Mouse (Mus musculus) stomach, embryonic 14.5 days (tissue): Measurements from ENCODE around the gene Zdhhc16. TPM values are rescaled to one million over a fixed set of nuclear protein-coding genes. Genes with fewer than 3 reads are reported as not detected.

Experiments used
- ATAC-seq: fragments of 200-750 bp; cut with Nextera tagmentation; 2 replicates; pipeline ENCODE4 v1.8.0; 2017; ENCODE audit warnings: low read depth, moderate TSS enrichment; ENCODE audit not compliant: insufficient number of reproducible peaks, insufficient read depth, low FRiP score
- H3K27ac ChIP-seq: fragments of 300-500 bp; sonication (generic); 2 replicates; pipeline ENCODE4 v1.5.1; 2014; ENCODE audit warnings: mild to moderate bottlenecking, low read length, moderate library complexity, mixed read lengths
- H3K27me3 ChIP-seq: fragments of 300-500 bp; sonication (generic); 2 replicates; pipeline ENCODE4 v1.6.1; 2014; ENCODE audit warnings: low read length, control low read depth, mixed read lengths; ENCODE audit not compliant: control insufficient read depth, insufficient read depth
- H3K36me3 ChIP-seq: fragments of 300-500 bp; sonication (generic); 2 replicates; pipeline ENCODE4 v1.6.1; 2014; ENCODE audit warnings: mild to moderate bottlenecking, control low read depth, low read length, moderate library complexity, mixed read lengths; ENCODE audit not compliant: control insufficient read depth, insufficient read depth
- H3K4me1 ChIP-seq: fragments of 300-500 bp; sonication (generic); 2 replicates; pipeline ENCODE4 v1.6.1; 2014; ENCODE audit warnings: low read length, control low read depth, mixed read lengths; ENCODE audit not compliant: control insufficient read depth, insufficient read depth
- H3K4me2 ChIP-seq: fragments of 300-500 bp; sonication (generic); replicated peaks from 2 replicates; pipeline ENCODE4 v1.6.1; 2014; ENCODE audit warnings: low read depth, low read length, control low read depth
- H3K4me3 ChIP-seq: fragments of 300-500 bp; sonication (generic); 2 replicates; pipeline ENCODE4 v1.5.1; 2014; ENCODE audit warnings: low read depth, low read length, control low read depth
- H3K9ac ChIP-seq: fragments of 300-500 bp; sonication (generic); replicated peaks from 2 replicates; pipeline ENCODE4 v1.6.1; 2014; ENCODE audit warnings: low read depth, mild to moderate bottlenecking, control low read depth, low read length, moderate library complexity, mixed read lengths
- H3K9me3 ChIP-seq: fragments of 300-500 bp; sonication (generic); 2 replicates; pipeline ENCODE4 v1.6.1; 2016; ENCODE audit warnings: low read depth, low read length, control low read depth; ENCODE audit not compliant: control insufficient read depth
- WGBS: fragments of 180-500 bp; shearing (Covaris S2); extraction: QIAGEN DNeasy Blood & Tissue Kit; methylation state at CpG from one replicate; pipeline ENCODE4 v1.1.7; 2014; 5-methylcytosine and 5-hydroxymethylcytosine counted together
- polyA plus RNA-seq: library from polyadenylated mRNA; unstranded; fragments of >200 nt; fragmentation: Nextera tagmentation; extraction: Ambion mirVana; gene quantifications from 2 replicates; pipeline ENCODE4 v1.2.1, GENCODE M21; 2014

Gene Zdhhc16
- polyA plus RNA-seq, 1 experiment from 2014 or later = 65.8 TPM

DNA sequence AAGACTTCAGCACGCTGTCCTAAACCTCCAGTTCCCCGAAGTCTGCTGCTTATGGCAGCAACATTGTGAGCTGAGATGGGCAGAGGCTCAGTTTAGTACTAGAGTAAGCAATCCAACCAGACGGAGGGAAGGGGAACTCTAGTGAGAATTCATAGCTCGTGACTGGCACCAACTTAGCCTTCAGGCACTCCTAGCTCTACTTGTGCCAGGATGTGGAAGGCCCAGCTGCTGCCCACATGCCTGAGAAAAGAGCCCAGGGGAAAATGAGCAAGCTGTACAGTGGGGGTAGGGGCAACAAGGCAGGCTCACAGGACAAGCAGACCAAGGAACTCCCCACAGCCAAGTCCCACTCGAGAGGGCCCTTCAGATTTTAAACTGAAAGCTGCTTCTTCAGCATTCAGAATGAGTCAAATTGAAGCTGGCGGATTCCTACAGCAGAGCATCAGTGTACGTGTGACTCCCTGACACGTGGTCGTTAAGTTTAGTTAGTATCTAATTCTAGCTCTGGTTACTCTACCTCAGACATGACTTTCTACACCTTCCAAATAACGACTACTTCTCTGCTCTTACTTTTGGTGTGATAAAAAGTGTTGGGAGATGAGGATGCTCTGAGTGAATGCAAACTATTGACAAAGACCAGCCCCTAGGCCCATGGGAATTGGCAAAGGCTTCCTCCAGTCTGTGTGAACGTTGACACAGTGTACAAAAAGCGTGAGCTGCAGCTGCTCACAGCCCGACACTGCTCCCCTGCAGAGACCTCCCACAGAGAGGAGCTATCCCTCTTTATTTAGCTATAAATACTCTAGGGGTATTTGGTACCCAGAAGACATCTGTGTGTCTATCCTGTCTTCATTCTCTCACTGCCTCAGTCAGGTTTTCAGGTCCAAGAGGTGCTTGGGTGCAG, 40.9 kb downstream of the Zdhhc16 start:
- H3K9me3 ChIP-seq = no peaks in the 10 kb centered on the region
- H3K9ac ChIP-seq = 0 out of 2 replicates have a peak overlapping the region, but pooled peaks have one; percentile 3
- WGBS = 69% methylated on average over 13 of the region's 13 CpGs
- no peak overlapping the region for H3K4me2 ChIP-seq
- H3K36me3 ChIP-seq = peaks cover 2% of the 10 kb centered on the region; the same call in 1 of the 2 replicates
- H3K4me3 ChIP-seq = no peak overlapping the region
- H3K27me3 ChIP-seq = no peaks in the 10 kb centered on the region
- ATAC-seq = no peak
- no peak overlapping the region; the same call in 1 of the 2 replicates for H3K27ac ChIP-seq
- H3K4me1 ChIP-seq = no peaks in the 10 kb centered on the region

DNA sequence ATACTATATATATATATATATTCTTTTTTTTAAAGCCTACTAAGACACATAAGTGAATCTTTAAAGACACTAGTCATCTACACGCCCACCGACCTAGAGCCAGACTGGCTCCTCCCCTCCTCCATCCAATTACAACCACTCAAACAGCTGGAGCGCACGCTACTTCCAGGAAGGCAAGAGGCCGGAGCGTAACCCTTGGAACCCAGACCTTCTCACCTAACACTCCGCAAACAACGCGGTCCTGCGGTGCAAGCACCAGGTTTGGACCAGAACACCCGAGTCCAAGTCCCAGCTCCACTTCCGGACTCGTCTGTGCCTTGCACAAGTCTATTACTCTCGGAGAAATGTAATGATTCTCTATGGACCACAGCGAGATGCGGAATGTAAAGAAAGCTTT, 47.1 kb downstream of the Zdhhc16 start:
- peak overlapping the region; percentile 18; the same call in 1 of the 2 replicates for H3K9ac ChIP-seq
- H3K27ac ChIP-seq = peak overlapping the region; percentile 83
- H3K4me1 ChIP-seq = peaks cover 5% of the 10 kb centered on the region; the same call in 1 of the 2 replicates
- no peaks in the 10 kb centered on the region for H3K9me3 ChIP-seq
- H3K36me3 ChIP-seq = no peaks in the 10 kb centered on the region
- WGBS = 0% methylated on average over 16 of the region's 16 CpGs
- peak overlapping the region; percentile 60 for H3K4me2 ChIP-seq
- peak overlapping the region; percentile 83 for H3K4me3 ChIP-seq
- H3K27me3 ChIP-seq = no peaks in the 10 kb centered on the region
- ATAC-seq = peak; percentile 1; the same call in 1 of the 2 replicates

DNA sequence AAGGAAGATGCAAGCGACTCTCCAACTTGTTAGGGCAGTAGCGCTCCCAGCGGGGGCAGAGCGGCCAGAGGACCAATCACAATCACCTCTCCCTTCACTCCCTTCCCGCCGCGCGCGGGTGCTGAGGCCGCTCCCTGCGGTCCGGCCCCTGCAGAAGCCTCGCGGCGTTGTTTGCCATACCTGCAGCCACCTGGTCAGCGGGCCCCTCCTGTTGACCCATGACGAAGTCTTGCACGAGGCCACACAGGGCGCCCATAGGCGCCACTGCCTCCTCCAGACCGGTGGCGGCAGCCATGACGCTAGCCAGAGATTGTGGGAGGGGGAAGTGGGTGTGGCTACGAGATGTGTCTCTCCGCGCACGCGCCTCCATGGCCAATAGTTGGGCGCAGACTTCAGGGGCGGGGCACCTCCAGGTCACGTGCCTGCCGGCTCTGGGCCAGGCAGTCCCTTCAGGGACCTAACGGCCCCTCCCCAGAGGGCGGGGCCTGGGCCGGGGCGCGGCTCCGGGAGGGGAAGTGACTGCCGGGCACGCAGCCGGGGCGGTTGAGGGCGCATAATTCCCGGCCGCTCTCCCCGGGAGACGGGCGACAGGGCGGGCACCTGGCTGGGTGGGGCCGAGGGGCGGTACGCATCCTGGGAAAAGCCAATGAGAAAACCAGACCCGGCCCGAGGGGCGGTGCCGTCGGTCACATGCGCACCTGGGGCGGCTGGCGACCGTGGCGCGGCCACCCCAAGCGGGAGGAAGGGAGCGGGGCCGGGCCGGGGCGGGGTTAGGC, 47.7 kb downstream of the Zdhhc16 start, which contains the start of gene Mms19:
Mms19 (minus strand) TSS at position 339 of the 776 bp plus-strand sequence.
- Histone ChIP-seq H3K27me3 (no peaks in the 10 kb centered on the region), H3K9me3 (no peaks in the 10 kb centered on the region), H3K36me3 (no peaks in the 10 kb centered on the region), H3K27ac (peak within 1 kb of the TSS; percentile 83), H3K9ac (peak within 1 kb of the TSS; percentile 83), H3K4me1 (peaks cover 5% of the 10 kb centered on the region; the same call in 1 of the 2 replicates), H3K4me3 (peak within 1 kb of the TSS; percentile 83), H3K4me2 (peak within 1 kb of the TSS; percentile 67)
- ATAC-seq = peak; percentile 95
- WGBS = under 1% methylated on average over 67 of the region's 68 CpGs

DNA sequence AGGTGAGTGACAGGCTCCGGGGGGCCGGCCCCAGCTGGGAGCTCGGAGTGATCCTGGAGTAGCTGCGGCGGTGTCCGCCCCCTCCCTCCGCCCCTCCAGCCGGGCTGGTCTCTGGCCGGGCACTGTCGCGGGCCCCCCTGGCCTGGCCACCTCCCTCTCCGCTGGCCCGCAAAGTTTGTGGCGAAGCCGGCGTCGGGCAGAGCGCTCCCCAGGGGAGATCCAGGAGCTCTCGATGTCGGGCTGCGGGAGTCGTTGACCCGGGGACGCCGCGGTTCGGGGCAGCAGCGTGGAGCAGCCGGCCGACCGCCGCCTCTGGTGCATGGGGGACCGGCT, 48.3 kb downstream of the Zdhhc16 start, which contains the start of gene Ubtd1:
Ubtd1 (plus strand) TSS at position 169 of the 333 bp plus-strand sequence.
- no peak for ATAC-seq

DNA sequence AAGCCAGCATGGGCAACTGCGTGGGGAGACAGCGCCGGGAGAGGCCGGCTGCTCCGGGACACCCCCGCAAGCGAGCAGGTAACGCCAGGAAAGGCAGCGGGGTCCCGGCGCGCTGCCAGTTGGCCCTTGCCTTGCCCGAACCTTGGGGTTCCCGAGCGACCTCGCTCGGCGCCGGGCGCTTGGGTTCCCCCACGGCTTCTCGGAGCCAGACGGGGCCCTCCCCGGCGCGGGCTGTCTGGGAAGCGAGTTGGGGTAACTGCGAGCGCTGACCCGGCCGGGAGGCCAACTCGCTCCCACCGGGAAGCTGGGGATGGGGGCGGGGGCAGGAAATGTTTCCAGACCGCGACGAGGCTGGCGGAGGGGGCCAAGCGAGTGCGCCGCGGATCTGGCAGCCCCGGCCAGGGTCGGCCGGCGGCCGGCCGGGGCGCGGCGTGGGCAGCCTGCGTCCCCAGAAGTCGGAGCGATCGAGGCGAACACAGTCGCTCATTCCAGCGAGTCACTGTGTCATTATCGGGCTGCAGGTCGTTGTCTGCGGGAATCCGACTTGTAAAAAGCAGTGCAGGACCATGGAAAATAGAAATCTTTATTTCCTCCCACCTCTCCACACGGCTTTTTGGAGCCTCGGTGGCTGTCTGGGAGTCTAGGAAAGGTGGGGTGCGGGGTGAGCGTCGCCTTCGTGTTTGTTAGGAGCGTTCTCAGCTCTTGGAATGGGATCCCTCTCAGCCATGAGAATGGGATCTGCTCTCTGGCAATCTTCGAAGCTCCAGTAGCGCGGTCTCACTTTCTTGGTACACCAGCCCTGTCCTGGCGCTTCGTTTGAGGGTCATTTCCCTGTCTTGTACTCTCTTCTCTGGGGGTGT, 48.9 kb downstream of the Zdhhc16 start:
- no peak for ATAC-seq
- Histone ChIP-seq H3K4me2 (peak overlapping the region; percentile 67), H3K4me1 (peaks cover 5% of the 10 kb centered on the region; the same call in 1 of the 2 replicates), H3K27ac (peak overlapping the region; percentile 78; the same call in 1 of the 2 replicates), H3K36me3 (no peaks in the 10 kb centered on the region), H3K4me3 (peak overlapping the region; percentile 83), H3K27me3 (no peaks in the 10 kb centered on the region), H3K9ac (peak overlapping the region; percentile 83), H3K9me3 (no peaks in the 10 kb centered on the region)
- under 1% methylated on average over 74 of the region's 74 CpGs for WGBS

More for the DNA sequence above, 48.3 kb downstream of the Zdhhc16 start, which contains the start of gene Ubtd1:
- Histone ChIP-seq H3K9ac (peak within 1 kb of the TSS; percentile 83), H3K4me1 (peaks cover 5% of the 10 kb centered on the region; the same call in 1 of the 2 replicates), H3K4me3 (peak within 1 kb of the TSS; percentile 83), H3K9me3 (no peaks in the 10 kb centered on the region), H3K27me3 (no peaks in the 10 kb centered on the region), H3K4me2 (peak within 1 kb of the TSS; percentile 67), H3K27ac (peak within 1 kb of the TSS; percentile 83), H3K36me3 (no peaks in the 10 kb centered on the region)
- WGBS = under 1% methylated on average over 33 of the region's 33 CpGs

DNA sequence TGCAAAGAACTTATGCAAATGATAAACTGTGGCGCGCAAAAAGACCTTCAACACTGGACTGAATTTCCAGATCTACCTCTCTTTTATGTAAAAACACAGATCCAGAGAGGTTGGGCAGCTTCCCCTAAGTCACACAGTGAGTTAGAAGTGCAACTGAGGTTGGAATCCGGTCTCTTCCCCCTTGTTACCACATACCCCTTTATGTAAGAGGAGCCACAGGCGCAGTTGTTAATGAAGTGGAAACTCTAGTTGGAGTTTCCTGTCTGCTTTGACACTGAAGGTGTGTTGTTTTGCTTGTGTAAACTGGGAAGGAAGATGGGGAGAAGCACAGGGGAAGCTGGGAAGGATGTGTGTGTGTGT, 49.5 kb downstream of the Zdhhc16 start:
- Histone ChIP-seq H3K4me3 (peak overlapping the region; percentile 83), H3K4me1 (peaks cover 5% of the 10 kb centered on the region; the same call in 1 of the 2 replicates), H3K27ac (no peak overlapping the region), H3K9ac (peak overlapping the region; percentile 83), H3K36me3 (no peaks in the 10 kb centered on the region), H3K9me3 (no peaks in the 10 kb centered on the region), H3K4me2 (peak overlapping the region; percentile 67), H3K27me3 (no peaks in the 10 kb centered on the region)
- 9% methylated on average over 4 of the region's 4 CpGs for WGBS
- no peak for ATAC-seq

DNA sequence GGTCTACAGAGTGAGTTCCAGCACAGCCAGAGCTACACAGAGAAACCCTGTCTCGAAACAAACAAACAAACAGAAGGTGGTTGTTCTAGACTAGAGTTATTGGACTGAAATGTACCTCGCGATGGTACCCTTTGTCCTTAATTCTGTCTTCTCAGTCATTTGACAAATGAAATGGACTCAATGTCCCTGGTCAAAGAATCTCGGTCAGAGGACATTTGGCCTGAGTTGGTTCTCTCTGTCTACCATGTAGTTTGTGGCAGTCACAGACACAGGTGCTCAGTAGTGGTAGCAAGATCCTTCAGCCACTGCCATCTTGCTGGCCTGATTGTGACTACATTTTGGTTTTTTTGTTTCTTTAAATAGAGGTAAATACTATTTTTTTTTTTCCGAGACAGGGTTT, 52.7 kb downstream of the Zdhhc16 start:
- no peak overlapping the region for H3K9ac ChIP-seq
- 90% methylated on average over 5 of the region's 5 CpGs for WGBS
- no peaks in the 10 kb centered on the region for H3K9me3 ChIP-seq
- no peak for ATAC-seq
- no peaks in the 10 kb centered on the region for H3K27me3 ChIP-seq
- H3K4me1 ChIP-seq = peaks cover 5% of the 10 kb centered on the region; the same call in 1 of the 2 replicates
- no peaks in the 10 kb centered on the region for H3K36me3 ChIP-seq
- H3K4me2 ChIP-seq = no peak overlapping the region
- H3K4me3 ChIP-seq = no peak overlapping the region
- H3K27ac ChIP-seq = no peak overlapping the region
